Mouse (Mus musculus): ENCODE results near the gene Ntrk1. TPM values are rescaled to one million over a fixed set of nuclear protein-coding genes. Genes with fewer than 3 reads are reported as not detected.

Gene Ntrk1
- polyA plus RNA-seq, 1 experiment from 2014 or later, result 40.2 TPM

- Histone ChIP-seq H3K9ac (no peak overlapping the region), H3K4me2 (peak overlapping the region; percentile 20; the same call in 1 of the 2 replicates), H3K4me1 (replicated peaks) (peaks cover 22% of the 10 kb centered on the region), H3K27me3 (peaks cover 45% of the 10 kb centered on the region), H3K9me3 (no peaks in the 10 kb centered on the region), H3K36me3 (no peaks in the 10 kb centered on the region), H3K27ac (peak overlapping the region; percentile 53; the same call in 1 of the 2 replicates), H3K4me3 (no peak overlapping the region)
- no peak for ATAC-seq (ENCODE audit: low FRiP score)
- 26% methylated on average over 15 of the region's 15 CpGs for WGBS
Observed at GRCm38 (mm10) chr3:87763683-87764289, 31.2 kb downstream of the Ntrk1 start.

- 66% methylated on average over 4 of the region's 4 CpGs for WGBS
- no peak overlapping the region for H3K27ac ChIP-seq
- H3K36me3 ChIP-seq, result no peaks in the 10 kb centered on the region
- no peak overlapping the region for H3K4me2 ChIP-seq
- H3K4me3 ChIP-seq, result no peak overlapping the region
- no peak overlapping the region for H3K9ac ChIP-seq
- H3K4me1 ChIP-seq (replicated peaks), result peaks cover 20% of the 10 kb centered on the region
- H3K9me3 ChIP-seq, result no peaks in the 10 kb centered on the region
- no peak for ATAC-seq (ENCODE audit: low FRiP score)
- peaks cover 40% of the 10 kb centered on the region for H3K27me3 ChIP-seq
Observed at GRCm38 (mm10) chr3:87763202-87763601, 31.8 kb downstream of the Ntrk1 start.

GRCm38 (mm10) chr3:87761408-87762375, 33.3 kb downstream of the Ntrk1 start:
- peaks cover 41% of the 10 kb centered on the region for H3K27me3 ChIP-seq
- WGBS, result 76% methylated on average over 20 of the region's 20 CpGs

GRCm38 (mm10) chr3:87758641-87759040, 36.3 kb downstream of the Ntrk1 start:
- H3K36me3 ChIP-seq, result no peaks in the 10 kb centered on the region
- H3K9me3 ChIP-seq, result no peaks in the 10 kb centered on the region
- no peak overlapping the region for H3K27ac ChIP-seq
- H3K4me1 ChIP-seq (replicated peaks), result peaks cover 17% of the 10 kb centered on the region
- H3K27me3 ChIP-seq, result peaks cover 43% of the 10 kb centered on the region
- WGBS, result 36% methylated on average over 5 of the region's 5 CpGs
- ATAC-seq (ENCODE audit: low FRiP score), result no peak
- H3K9ac ChIP-seq, result no peak overlapping the region
- no peak overlapping the region for H3K4me2 ChIP-seq
- no peak overlapping the region for H3K4me3 ChIP-seq

More at GRCm38 (mm10) chr3:87761408-87762375, 33.3 kb downstream of the Ntrk1 start:
- Histone ChIP-seq H3K27ac (no peak overlapping the region), H3K4me2 (no peak overlapping the region), H3K9me3 (no peaks in the 10 kb centered on the region), H3K9ac (no peak overlapping the region), H3K4me3 (no peak overlapping the region), H3K36me3 (no peaks in the 10 kb centered on the region), H3K4me1 (replicated peaks) (peaks cover 13% of the 10 kb centered on the region)
- no peak for ATAC-seq (ENCODE audit: low FRiP score)

- WGBS, result 48% methylated on average over 20 of the region's 20 CpGs
- H3K36me3 ChIP-seq, result no peaks in the 10 kb centered on the region
- peak overlapping the region; percentile 56 for H3K4me2 ChIP-seq
- peaks cover 10% of the 10 kb centered on the region for H3K4me1 ChIP-seq (replicated peaks)
- peaks cover 50% of the 10 kb centered on the region for H3K27me3 ChIP-seq
- H3K9me3 ChIP-seq, result no peaks in the 10 kb centered on the region
- ATAC-seq (ENCODE audit: low FRiP score), result peak; percentile 27; the same call in 1 of the 2 replicates
- peak overlapping the region; percentile 60 for H3K9ac ChIP-seq
- H3K27ac ChIP-seq, result no peak overlapping the region
- H3K4me3 ChIP-seq, result peak overlapping the region; percentile 28; the same call in 1 of the 2 replicates
Observed at GRCm38 (mm10) chr3:87756488-87756887, 38.5 kb downstream of the Ntrk1 start.

GRCm38 (mm10) chr3:87755964-87756363, 39.0 kb downstream of the Ntrk1 start:
- peak overlapping the region; percentile 28 for H3K4me3 ChIP-seq
- peaks cover 50% of the 10 kb centered on the region for H3K27me3 ChIP-seq
- peak overlapping the region; percentile 60 for H3K9ac ChIP-seq
- ATAC-seq (ENCODE audit: low FRiP score), result peak; percentile 84
- WGBS, result 3% methylated on average over 24 of the region's 24 CpGs
- H3K27ac ChIP-seq, result no peak overlapping the region
- H3K4me1 ChIP-seq (replicated peaks), result peaks cover 10% of the 10 kb centered on the region
- H3K4me2 ChIP-seq, result peak overlapping the region; percentile 56
- no peaks in the 10 kb centered on the region for H3K9me3 ChIP-seq
- H3K36me3 ChIP-seq, result no peaks in the 10 kb centered on the region

GRCm38 (mm10) chr3:87753829-87754228, 41.1 kb downstream of the Ntrk1 start:
- ATAC-seq (ENCODE audit: low FRiP score), result no peak
- no peaks in the 10 kb centered on the region for H3K9me3 ChIP-seq

GRCm38 (mm10) chr3:87752567-87752966, 42.4 kb downstream of the Ntrk1 start:
- 77% methylated on average over 3 of the region's 3 CpGs for WGBS
- H3K27me3 ChIP-seq, result peaks cover 50% of the 10 kb centered on the region
- ATAC-seq (ENCODE audit: low FRiP score), result no peak
- H3K9me3 ChIP-seq, result no peaks in the 10 kb centered on the region
- H3K4me1 ChIP-seq (replicated peaks), result peaks cover 15% of the 10 kb centered on the region
- H3K4me2 ChIP-seq, result no peak overlapping the region
- H3K9ac ChIP-seq, result no peak overlapping the region
- no peaks in the 10 kb centered on the region for H3K36me3 ChIP-seq
- H3K4me3 ChIP-seq, result no peak overlapping the region
- H3K27ac ChIP-seq, result no peak overlapping the region

More at GRCm38 (mm10) chr3:87753829-87754228, 41.1 kb downstream of the Ntrk1 start:
- peaks cover 51% of the 10 kb centered on the region for H3K27me3 ChIP-seq
- no peak overlapping the region for H3K4me2 ChIP-seq
- H3K4me3 ChIP-seq, result no peak overlapping the region
- no peaks in the 10 kb centered on the region for H3K36me3 ChIP-seq
- H3K4me1 ChIP-seq (replicated peaks), result peaks cover 10% of the 10 kb centered on the region
- H3K27ac ChIP-seq, result no peak overlapping the region
- 83% methylated on average over 13 of the region's 13 CpGs for WGBS
- no peak overlapping the region for H3K9ac ChIP-seq

- 93% methylated on average over 12 of the region's 12 CpGs for WGBS
- Histone ChIP-seq H3K36me3 (no peaks in the 10 kb centered on the region), H3K4me3 (no peak overlapping the region), H3K4me2 (no peak overlapping the region), H3K9ac (no peak overlapping the region), H3K4me1 (replicated peaks) (peaks cover 12% of the 10 kb centered on the region), H3K9me3 (no peaks in the 10 kb centered on the region), H3K27me3 (peaks cover 27% of the 10 kb centered on the region), H3K27ac (no peak overlapping the region)
- no peak for ATAC-seq (ENCODE audit: low FRiP score)
Observed at GRCm38 (mm10) chr3:87749977-87750376, 45.0 kb downstream of the Ntrk1 start.

- Histone ChIP-seq H3K27me3 (peaks cover 18% of the 10 kb centered on the region), H3K36me3 (no peaks in the 10 kb centered on the region), H3K4me1 (replicated peaks) (peaks cover 15% of the 10 kb centered on the region), H3K9me3 (no peaks in the 10 kb centered on the region), H3K4me2 (no peak overlapping the region), H3K9ac (no peak overlapping the region), H3K4me3 (no peak overlapping the region), H3K27ac (no peak overlapping the region)
- WGBS, result 23% methylated on average over 5 of the region's 5 CpGs
- ATAC-seq (ENCODE audit: low FRiP score), result no peak
Observed at GRCm38 (mm10) chr3:87749036-87749435, 45.9 kb downstream of the Ntrk1 start.

GRCm38 (mm10) chr3:87748431-87748830, 46.5 kb downstream of the Ntrk1 start, which contains the start of gene Lrrc71:
Lrrc71 (minus strand) TSS chr3:87748625.
- WGBS, result 48% methylated on average over 13 of the region's 13 CpGs
- H3K27me3 ChIP-seq, result peaks cover 12% of the 10 kb centered on the region; the same call in 1 of the 2 replicates
- no peak; the same call in 1 of the 2 replicates for ATAC-seq (ENCODE audit: low FRiP score)

GRCm38 (mm10) chr3:87745036-87745659, 49.8 kb downstream of the Ntrk1 start:
- peak overlapping the region; percentile 43 for H3K4me2 ChIP-seq
- ATAC-seq (ENCODE audit: low FRiP score), result no peak

More at GRCm38 (mm10) chr3:87748431-87748830, 46.5 kb downstream of the Ntrk1 start, which contains the start of gene Lrrc71:
- Histone ChIP-seq H3K4me3 (no peak within 1 kb of the TSS), H3K4me1 (replicated peaks) (peaks cover 15% of the 10 kb centered on the region), H3K4me2 (no peak within 1 kb of the TSS), H3K9me3 (no peaks in the 10 kb centered on the region), H3K36me3 (no peaks in the 10 kb centered on the region), H3K9ac (no peak within 1 kb of the TSS), H3K27ac (no peak within 1 kb of the TSS)

More at GRCm38 (mm10) chr3:87745036-87745659, 49.8 kb downstream of the Ntrk1 start:
- H3K27ac ChIP-seq, result no peak overlapping the region
- H3K4me3 ChIP-seq, result no peak overlapping the region
- 37% methylated on average over 18 of the region's 18 CpGs for WGBS
- peaks cover 15% of the 10 kb centered on the region for H3K4me1 ChIP-seq (replicated peaks)
- peaks cover 14% of the 10 kb centered on the region; the same call in 1 of the 2 replicates for H3K36me3 ChIP-seq
- peaks cover 7% of the 10 kb centered on the region; the same call in 1 of the 2 replicates for H3K27me3 ChIP-seq
- peak overlapping the region; percentile 53; the same call in 1 of the 2 replicates for H3K9ac ChIP-seq
- no peaks in the 10 kb centered on the region for H3K9me3 ChIP-seq
